Mouse (Mus musculus): ENCODE measurements at regions not wholly inside any gene's neighbourhood (a gene's known extent, or its start where the extent isn't known, plus 50 kb on each side); places are given as distances from the start of the nearest gene placed in this dataset.
A peak's percentile ranks its signal among the peaks of the same experiment; 100 is the strongest.

DNA sequence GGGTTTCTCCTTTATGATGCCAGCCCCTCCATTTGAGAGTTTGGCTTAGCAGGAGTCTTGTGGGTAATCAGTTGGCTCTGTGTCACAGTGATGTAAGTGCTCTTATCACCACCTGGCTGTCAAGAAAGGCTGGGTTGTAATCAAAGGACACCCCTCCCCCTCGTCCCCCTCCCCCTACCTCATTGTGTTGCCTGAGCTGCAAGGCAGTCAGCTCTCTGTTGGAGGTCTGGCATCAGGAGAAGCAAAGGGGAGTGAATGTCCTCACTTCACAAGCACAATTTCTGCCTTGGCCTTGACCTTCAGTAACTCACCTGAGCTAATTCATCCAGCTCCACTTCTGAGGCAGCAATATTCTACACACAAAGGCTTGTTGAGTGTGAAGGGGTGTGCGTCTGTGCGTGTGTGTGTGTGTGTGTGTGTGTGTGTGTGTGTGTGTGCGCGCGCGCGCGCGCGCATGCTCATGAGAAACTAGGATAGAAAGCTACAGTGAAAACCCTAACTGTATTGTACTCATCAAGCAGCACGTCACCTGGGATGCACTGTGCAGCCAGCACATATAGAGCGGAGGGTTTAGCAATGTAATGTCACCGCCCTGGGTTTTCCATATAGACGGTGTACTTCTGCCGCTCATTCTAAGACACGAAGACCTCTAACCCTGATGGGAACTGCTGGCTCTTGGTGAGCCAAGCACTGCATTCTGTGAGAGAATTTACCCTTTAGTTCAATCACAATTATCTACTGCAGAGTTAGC, 182.7 kb upstream of the Smim15 start:
- H3K27me3 ChIP-seq (ENCODE audit: poor library complexity, severe bottlenecking) = no peaks in the 10 kb centered on the region
- no peak for DNase-seq (ENCODE audit: extremely low spot score, low spot score)
- no peak overlapping the region for H3K4me3 ChIP-seq
- H3K27ac ChIP-seq = no peak overlapping the region; the same call in 1 of the 2 replicates
- no peaks in the 10 kb centered on the region for H3K9me3 ChIP-seq
- H3K36me3 ChIP-seq (replicated peaks) = no peaks in the 10 kb centered on the region
- 78% methylated on average over 17 of the region's 17 CpGs for WGBS
- peaks cover 39% of the 10 kb centered on the region for H3K4me1 ChIP-seq

DNA sequence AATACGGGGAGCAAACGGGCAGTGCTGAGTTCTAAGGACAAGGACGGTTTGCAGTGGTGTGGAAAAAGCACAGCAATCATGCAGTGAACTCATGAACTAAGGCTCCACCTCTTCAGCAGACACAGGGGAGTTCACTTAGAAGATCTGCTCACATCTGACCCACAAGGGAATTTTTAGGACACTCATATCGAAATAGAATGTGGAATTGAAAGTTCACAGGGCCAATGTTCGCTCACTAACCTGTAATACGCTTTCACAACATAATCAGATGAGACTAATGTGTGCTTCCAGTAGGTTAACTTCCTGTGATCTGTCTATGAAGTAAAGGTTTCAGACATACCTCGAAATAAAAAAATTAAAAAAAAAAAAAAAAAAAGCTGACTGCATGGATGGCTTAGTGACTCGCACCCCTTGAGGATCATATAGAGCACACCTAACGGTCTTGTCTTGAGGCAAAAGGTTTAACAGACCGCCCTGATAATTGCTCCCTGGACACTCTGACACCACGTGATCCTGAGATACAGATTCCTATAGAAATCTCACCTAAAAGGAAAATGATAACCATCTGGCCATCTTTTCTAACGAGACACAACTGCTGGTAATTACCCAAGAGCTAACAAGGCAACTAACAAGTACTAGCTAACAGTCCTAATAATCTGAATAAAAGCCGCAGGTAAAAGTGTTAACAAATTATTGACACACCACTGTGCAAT, 187.0 kb upstream of the Smim15 start:
- Histone ChIP-seq H3K27me3 (ENCODE audit: poor library complexity, severe bottlenecking) (no peaks in the 10 kb centered on the region), H3K36me3 (replicated peaks) (no peaks in the 10 kb centered on the region), H3K4me1 (peaks cover 36% of the 10 kb centered on the region), H3K9me3 (no peaks in the 10 kb centered on the region), H3K27ac (no peak overlapping the region), H3K4me3 (no peak overlapping the region)
- WGBS = 82% methylated on average over 13 of the region's 13 CpGs
- no peak for DNase-seq (ENCODE audit: extremely low spot score, low spot score)

DNA sequence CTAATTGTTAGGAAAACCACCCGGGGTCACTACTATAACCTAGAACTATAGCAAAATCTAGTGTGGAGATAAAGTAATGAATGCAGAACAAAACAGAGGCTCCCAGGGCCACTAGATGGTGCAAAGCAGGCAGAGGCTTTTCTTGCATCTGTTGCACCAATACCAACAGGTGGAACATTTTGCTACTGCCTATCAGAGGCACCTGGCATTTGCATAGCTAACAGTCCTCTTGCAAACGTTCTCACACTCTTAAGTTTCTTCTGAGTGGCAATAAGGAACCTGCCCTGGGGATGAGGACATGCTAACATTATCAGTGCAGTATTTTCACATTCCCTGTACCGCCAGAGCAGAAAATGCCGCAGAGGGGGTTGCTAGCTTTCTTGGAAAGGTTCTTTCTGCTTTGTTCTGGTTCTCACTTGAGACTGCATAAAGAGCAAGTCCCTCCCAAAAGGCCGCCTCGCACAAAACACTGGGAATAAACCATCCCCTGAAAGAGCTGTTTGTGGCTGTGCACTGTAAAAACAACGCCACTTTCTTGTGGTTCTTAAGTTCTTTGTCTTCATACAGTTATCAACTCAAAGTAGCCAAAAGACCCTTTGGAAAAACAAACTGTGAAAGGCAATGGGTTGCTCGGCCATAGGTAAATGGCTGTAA, 193.2 kb upstream of the Smim15 start:
- Histone ChIP-seq H3K4me3 (no peak overlapping the region), H3K9me3 (no peaks in the 10 kb centered on the region), H3K27ac (peak overlapping the region; percentile 58; the same call in 1 of the 2 replicates), H3K36me3 (replicated peaks) (no peaks in the 10 kb centered on the region), H3K27me3 (ENCODE audit: poor library complexity, severe bottlenecking) (no peaks in the 10 kb centered on the region), H3K4me1 (peaks cover 64% of the 10 kb centered on the region)
- WGBS = 78% methylated on average over 8 of the region's 8 CpGs
- no peak for DNase-seq (ENCODE audit: extremely low spot score, low spot score)

DNA sequence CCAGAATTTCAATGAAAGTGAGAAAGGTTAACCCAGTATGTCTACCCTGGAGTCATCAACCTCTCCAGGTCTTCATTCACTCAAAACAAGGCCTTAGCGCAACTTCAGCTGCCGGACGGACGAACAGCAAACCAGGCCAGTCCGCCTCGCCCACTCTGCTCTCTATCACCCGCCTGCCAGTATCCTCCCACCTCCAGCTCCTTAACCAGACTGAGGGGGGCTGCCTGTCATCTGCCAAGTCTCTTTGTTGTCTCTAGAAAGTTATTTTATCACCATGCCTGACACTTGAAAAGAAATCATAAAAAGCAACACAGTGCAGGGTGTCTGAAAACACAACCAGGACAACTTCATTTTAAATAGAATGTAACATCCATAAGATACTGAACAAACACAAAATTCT, 195.4 kb upstream of the Smim15 start:
- no peak overlapping the region for H3K27ac ChIP-seq
- 86% methylated on average over 7 of the region's 7 CpGs for whole genome bisulfite sequencing
- H3K4me1 ChIP-seq = peaks cover 77% of the 10 kb centered on the region
- H3K4me3 ChIP-seq = no peak overlapping the region
- no peaks in the 10 kb centered on the region for H3K9me3 ChIP-seq
- H3K27me3 ChIP-seq (ENCODE audit: poor library complexity, severe bottlenecking) = no peaks in the 10 kb centered on the region
- DNase-seq (ENCODE audit: extremely low spot score, low spot score) = no peak
- no peaks in the 10 kb centered on the region for H3K36me3 ChIP-seq (replicated peaks)

DNA sequence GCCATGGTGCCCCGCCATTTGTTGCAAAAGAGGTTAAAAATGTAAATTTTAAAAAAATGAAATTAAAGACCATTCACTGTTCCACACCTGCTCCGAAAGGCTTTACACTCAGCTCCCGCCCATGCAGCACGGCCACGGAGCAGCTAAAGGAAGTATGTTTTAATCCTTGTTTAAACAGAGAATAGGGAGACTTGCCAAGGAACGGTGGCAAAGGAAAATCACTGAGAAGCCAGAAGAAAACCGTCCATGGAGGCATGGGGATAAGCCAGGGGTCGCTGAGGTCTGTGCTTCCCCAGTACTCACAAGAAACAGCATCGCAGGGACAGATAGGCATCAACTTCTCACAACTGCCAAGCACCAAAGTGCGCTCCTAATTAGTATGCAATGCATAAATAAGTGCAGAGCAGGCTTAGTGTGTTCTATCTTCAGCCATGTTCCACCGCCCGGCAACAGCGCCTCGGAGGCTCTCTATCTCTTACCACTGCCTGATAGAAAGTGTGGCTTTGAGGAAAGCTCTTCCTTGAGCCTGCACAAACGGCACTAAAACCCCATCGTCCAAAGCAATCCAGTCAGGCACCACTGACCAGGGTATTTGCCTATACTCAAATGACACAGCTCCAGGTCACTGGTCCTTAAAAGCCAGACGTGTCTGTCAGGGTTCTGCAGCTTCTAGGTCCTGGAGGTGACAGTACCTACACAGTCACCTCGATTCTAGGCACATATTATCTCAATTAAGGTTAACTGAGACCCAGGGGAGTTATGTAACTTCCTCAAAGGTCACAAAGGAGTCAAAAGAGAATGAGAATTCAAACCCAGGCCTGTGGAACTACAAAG, 196.8 kb upstream of the Smim15 start:
- Histone ChIP-seq H3K4me3 (peak overlapping the region; percentile 16; the same call in 1 of the 2 replicates), H3K27ac (peak overlapping the region; percentile 65), H3K27me3 (ENCODE audit: poor library complexity, severe bottlenecking) (no peaks in the 10 kb centered on the region), H3K36me3 (replicated peaks) (no peaks in the 10 kb centered on the region), H3K4me1 (peaks cover 83% of the 10 kb centered on the region), H3K9me3 (no peaks in the 10 kb centered on the region)
- no peak for DNase-seq (ENCODE audit: extremely low spot score, low spot score)
- WGBS = 52% methylated on average over 18 of the region's 18 CpGs

DNA sequence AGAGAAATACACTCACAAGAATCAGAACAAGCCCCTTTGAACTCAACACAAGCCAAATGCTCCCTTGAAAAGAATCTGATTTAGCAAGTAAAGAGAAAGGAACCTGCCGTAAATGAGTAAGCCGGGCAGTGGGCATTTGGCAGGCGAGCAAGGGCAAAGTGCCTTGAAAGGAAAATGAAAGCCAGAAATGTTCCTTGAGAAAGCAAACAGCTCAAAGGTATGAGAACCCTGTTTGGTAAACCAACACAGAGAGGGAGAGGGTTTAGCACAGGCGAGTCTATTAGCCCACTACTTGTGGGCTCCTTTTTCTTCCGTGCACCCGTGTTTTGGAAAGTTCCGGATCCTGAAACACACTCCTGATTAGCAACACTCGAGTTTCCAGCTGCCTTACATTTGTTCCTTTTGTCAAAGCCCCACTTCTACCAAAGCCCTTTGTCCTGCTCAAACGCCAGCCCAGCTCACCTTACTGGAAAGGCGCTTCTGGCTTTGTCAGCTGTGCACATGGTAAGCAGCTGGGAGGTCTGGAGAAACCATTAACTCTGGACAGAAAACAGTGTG, 197.5 kb upstream of the Smim15 start:
- no peak for DNase-seq (ENCODE audit: extremely low spot score, low spot score)
- H3K4me1 ChIP-seq = peaks cover 78% of the 10 kb centered on the region
- H3K36me3 ChIP-seq (replicated peaks) = no peaks in the 10 kb centered on the region
- H3K27me3 ChIP-seq (ENCODE audit: poor library complexity, severe bottlenecking) = no peaks in the 10 kb centered on the region
- peak overlapping the region; percentile 16; the same call in 1 of the 2 replicates for H3K4me3 ChIP-seq
- WGBS = 35% methylated on average over 10 of the region's 10 CpGs
- peak overlapping the region; percentile 65 for H3K27ac ChIP-seq
- H3K9me3 ChIP-seq = no peaks in the 10 kb centered on the region

DNA sequence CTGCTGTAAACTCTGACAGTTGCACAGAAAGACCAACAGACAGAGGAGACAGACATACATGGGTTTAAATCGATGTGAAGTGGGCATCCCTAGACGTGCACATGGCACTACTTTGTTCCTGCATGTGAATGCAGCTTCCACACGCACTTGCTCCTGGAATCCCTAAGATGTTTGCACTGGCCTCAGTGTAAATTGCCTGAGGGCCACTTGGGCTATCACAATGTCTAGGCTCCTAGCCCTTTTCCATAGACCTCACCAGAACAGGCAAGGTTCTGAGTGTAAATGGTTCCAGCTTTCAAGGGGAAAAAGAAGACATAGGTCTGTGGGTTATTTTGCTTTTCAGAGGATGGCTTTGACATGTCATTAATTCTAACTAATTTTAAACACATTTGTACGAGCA, 198.4 kb upstream of the Smim15 start:
- no peak for DNase-seq (ENCODE audit: extremely low spot score, low spot score)
- H3K9me3 ChIP-seq = no peaks in the 10 kb centered on the region
- WGBS = 60% methylated on average over 4 of the region's 4 CpGs
- H3K4me1 ChIP-seq = peaks cover 73% of the 10 kb centered on the region
- no peaks in the 10 kb centered on the region for H3K27me3 ChIP-seq (ENCODE audit: poor library complexity, severe bottlenecking)
- no peak overlapping the region for H3K27ac ChIP-seq
- no peak overlapping the region for H3K4me3 ChIP-seq
- no peaks in the 10 kb centered on the region for H3K36me3 ChIP-seq (replicated peaks)

DNA sequence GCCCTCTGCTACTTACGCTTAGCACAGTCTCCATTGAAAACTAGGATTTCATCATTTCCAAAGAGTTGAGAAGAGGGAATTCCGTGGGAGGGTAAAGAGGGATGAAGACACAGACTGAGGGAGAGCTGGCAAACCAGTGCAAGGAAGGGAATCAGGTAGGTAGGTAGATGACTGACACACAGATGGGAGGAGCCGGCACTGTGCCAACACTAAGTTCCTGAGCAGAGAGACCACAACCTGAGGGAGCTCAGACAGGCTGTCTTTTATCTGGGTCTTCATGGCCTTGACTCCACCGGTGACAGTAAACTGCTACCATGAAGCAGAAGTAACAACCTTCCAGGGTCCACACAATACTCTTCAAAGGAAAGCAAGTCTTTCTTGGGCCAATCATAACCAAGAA, 200.2 kb upstream of the Smim15 start:
- no peak overlapping the region for H3K27ac ChIP-seq
- H3K4me1 ChIP-seq = peaks cover 65% of the 10 kb centered on the region
- H3K36me3 ChIP-seq (replicated peaks) = peaks cover 6% of the 10 kb centered on the region; the same call in 1 of the 2 replicates
- DNase-seq (ENCODE audit: extremely low spot score, low spot score) = no peak
- no peaks in the 10 kb centered on the region for H3K9me3 ChIP-seq
- H3K27me3 ChIP-seq (ENCODE audit: poor library complexity, severe bottlenecking) = no peaks in the 10 kb centered on the region
- 85% methylated on average over 4 of the region's 4 CpGs for WGBS
- no peak overlapping the region for H3K4me3 ChIP-seq

DNA sequence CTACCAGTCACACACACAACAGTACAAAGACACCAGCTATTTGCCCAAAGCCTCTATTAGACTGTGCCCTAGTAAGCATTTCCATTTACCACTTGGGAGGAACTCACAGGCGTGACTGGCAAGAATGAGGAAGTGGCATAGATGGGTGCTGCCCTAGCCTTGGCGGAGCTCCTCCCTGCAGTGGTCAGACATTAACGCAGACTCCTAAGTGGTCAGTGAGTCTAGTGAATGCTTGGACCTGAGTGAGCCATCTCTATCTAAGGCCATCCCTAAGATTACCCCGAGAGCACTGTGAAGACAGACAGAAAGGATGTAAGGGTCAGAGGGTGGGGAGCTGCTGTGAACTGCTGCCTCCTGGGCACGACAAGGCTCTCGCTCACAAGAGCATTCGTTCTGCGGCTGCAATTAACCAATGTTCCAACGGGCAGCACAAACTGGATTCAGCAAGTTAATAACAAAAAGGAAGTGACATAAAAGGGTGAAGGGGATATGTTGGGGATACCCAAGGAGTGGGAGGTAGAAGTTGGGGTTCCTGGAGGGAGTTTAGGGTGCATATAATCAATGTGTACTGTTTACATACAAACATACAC, 206.0 kb upstream of the Smim15 start:
- DNase-seq (ENCODE audit: extremely low spot score, low spot score) = no peak
- Histone ChIP-seq H3K27ac (no peak overlapping the region), H3K4me1 (peaks cover 51% of the 10 kb centered on the region), H3K4me3 (no peak overlapping the region), H3K27me3 (ENCODE audit: poor library complexity, severe bottlenecking) (no peaks in the 10 kb centered on the region), H3K36me3 (replicated peaks) (peaks cover 9% of the 10 kb centered on the region; the same call in 1 of the 2 replicates), H3K9me3 (no peaks in the 10 kb centered on the region)
- WGBS = 90% methylated on average over 9 of the region's 9 CpGs

DNA sequence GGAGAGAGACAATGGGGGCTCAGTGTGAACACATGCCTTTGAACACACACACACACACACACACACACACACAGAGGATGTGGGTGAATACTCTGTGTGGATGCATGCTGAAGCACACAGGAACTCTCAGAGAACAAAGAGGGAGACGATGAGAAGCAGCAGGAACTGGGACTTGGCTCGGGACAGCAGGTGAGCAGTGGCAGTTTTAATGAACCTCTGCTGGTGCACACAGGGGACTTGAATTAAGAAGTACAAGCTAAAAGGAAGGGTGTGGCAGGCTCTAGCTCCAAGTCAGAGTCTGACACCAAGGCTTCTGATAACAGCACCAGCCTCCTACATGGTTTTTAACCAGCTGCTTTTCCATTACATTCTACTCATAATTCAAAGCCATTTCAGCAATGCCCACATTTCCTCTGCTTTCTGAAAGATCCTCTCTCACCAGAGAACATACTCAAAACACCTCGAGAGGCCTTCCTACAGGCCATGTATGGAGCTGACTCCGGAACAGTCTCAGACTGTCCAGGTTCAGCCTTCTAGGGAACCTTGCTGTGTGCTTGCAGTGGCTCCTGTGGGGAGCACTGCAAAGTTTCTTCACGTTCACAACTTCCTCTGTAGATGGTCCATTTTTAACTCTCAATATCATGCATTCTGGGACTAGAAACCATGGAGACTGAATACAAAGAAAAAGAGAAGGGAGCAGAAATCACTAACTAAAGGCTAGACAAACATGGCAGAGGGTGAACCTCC, 206.9 kb upstream of the Smim15 start:
- H3K27ac ChIP-seq = peak overlapping the region; percentile 51; the same call in 1 of the 2 replicates
- peaks cover 9% of the 10 kb centered on the region; the same call in 1 of the 2 replicates for H3K36me3 ChIP-seq (replicated peaks)
- 54% methylated on average over 5 of the region's 5 CpGs for WGBS
- peaks cover 49% of the 10 kb centered on the region for H3K4me1 ChIP-seq
- no peak overlapping the region for H3K4me3 ChIP-seq
- no peaks in the 10 kb centered on the region for H3K9me3 ChIP-seq
- no peaks in the 10 kb centered on the region for H3K27me3 ChIP-seq (ENCODE audit: poor library complexity, severe bottlenecking)
- no peak for DNase-seq (ENCODE audit: extremely low spot score, low spot score)

DNA sequence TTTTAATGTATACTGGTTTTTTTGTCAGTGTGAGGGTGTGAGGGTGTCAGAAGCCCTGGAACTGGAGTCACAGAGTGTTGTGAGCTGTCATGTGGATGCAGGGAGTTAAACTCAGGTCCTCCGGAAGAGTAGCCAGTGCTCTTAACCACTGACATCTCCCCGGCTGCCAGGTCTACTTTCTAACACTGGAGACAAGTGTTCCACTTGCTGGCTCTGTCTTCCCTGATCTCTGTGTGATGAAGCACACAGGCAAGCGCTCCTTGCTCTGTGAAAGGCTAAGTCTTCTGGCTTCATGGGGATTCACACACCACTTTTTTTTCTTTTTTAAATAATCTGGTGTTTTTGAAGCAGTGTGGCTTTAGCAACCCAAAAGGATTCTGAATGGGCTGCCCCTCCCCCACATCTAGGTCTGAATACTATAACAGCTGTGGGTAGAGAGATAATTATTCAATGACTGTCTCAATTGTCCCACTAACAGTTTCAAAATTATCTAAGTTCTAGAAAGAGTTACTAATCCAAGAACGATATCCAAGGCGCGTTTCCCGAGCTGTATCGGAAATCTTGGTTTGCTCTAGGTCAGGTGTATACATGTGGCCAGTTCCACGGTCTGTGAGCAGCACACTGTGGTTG, 208.4 kb upstream of the Smim15 start:
- peaks cover 59% of the 10 kb centered on the region for H3K4me1 ChIP-seq
- WGBS = 70% methylated on average over 9 of the region's 9 CpGs
- DNase-seq (ENCODE audit: extremely low spot score, low spot score) = no peak
- H3K9me3 ChIP-seq = no peaks in the 10 kb centered on the region
- no peaks in the 10 kb centered on the region for H3K27me3 ChIP-seq (ENCODE audit: poor library complexity, severe bottlenecking)
- H3K36me3 ChIP-seq (replicated peaks) = peaks cover 9% of the 10 kb centered on the region; the same call in 1 of the 2 replicates
- no peak overlapping the region for H3K27ac ChIP-seq
- no peak overlapping the region for H3K4me3 ChIP-seq

Measured in forebrain, embryonic 10.5 days (tissue).